Comparison of ENCODE assay signal across 8 mouse cellular contexts in the genomic region with DNA sequence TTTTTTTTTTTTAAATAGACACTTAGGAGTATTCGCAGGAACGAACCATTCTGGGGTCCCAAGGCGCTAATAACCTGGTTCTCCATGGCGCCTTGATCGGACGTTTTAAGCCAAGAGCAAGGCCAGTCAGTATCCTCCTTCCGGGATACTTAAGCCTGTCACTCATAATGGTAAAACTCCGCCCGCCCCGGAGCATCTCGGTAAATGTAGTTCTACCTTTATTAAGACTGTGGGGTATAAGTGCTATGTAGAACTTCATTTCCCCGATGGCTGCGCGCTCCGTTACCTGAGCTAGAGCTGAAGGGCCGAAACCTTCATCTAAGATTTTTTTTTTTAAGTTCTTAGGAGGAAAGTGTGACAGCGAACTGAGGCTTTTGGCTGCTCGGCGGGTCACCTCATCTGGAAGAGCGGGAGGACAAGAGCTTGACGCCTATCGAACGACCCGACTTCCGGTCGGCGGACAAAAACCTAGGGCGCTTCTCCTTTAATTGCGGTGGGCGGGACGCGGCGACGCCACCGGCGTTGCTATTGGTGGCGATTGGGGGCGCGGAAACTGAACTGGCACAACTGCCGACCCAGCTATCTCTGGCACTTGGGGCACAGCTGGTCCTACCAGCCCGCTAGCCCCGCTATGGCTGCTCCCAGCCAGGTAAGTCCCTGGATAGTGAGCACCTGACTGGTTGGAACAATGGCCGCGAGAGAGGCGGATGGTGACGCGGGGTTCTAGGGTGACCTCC. TPM values are rescaled to one million over a fixed set of nuclear protein-coding genes. Genes with fewer than 3 reads are reported as not detected.
A peak's percentile ranks its signal among the peaks of the same experiment; 100 is the strongest.
DNase-seq lines count a peak whose midpoint lies in the region; ATAC-seq lines count a peak whose summit lies in the region.

A gene (plus strand): TSS at position 254 of the 737 bp plus-strand sequence.

- peak; percentile 99 for ATAC-seq in forebrain, embryonic 14.5 days
- ATAC-seq in neural tube, embryonic 15.5 days (ENCODE audit: low FRiP score), result peak; percentile 97

- H3K36me3 ChIP-seq in forebrain, embryonic 14.5 days (ENCODE audit: control insufficient read depth, insufficient read depth, low read length), result peaks cover 7% of the 10 kb centered on the region; the same call in 1 of the 2 replicates
- H3K36me3 ChIP-seq in neural tube, embryonic 15.5 days, result peaks cover 8% of the 10 kb centered on the region; the same call in 1 of the 2 replicates

- H3K4me3 ChIP-seq in forebrain, embryonic 14.5 days (ENCODE audit: low read depth, low read length), result peak within 1 kb of the TSS; percentile 49
- H3K4me3 ChIP-seq in neural tube, embryonic 15.5 days (replicated peaks), result peak within 1 kb of the TSS; percentile 63

- H3K4me1 ChIP-seq in forebrain, embryonic 14.5 days (ENCODE audit: control insufficient read depth, insufficient read depth, low read length), result peaks cover 10% of the 10 kb centered on the region; the same call in 1 of the 2 replicates
- H3K4me1 ChIP-seq in neural tube, embryonic 15.5 days, result peaks cover 15% of the 10 kb centered on the region

- H3K4me2 ChIP-seq in forebrain, embryonic 14.5 days (ENCODE audit: low read length), result peak within 1 kb of the TSS; percentile 85
- H3K4me2 ChIP-seq in neural tube, embryonic 15.5 days, result peak within 1 kb of the TSS; percentile 93

- no peak within 1 kb of the TSS for H3K27ac ChIP-seq in forebrain, embryonic 14.5 days (ENCODE audit: low read depth, low read length)
- H3K27ac ChIP-seq in neural tube, embryonic 15.5 days (replicated peaks), result peak within 1 kb of the TSS; percentile 87

- DNase-seq in ES-CJ7 (ENCODE audit: low read depth, low spot score), result peak; percentile 92
- peak; percentile 88 for DNase-seq in cerebellum, adult 11 months
- DNase-seq in forebrain, embryonic 14.5 days (ENCODE audit: low spot score), result peak; percentile 98
- DNase-seq in heart, postnatal 14 days, result peak; percentile 92 to 94
- DNase-seq in layer of hippocampus, adult 11-12 months (ENCODE audit: low spot score), result peak; percentile 95
- peak; percentile 95 to 96 for DNase-seq in lung, adult 18-20 months
- peak; percentile 94 for DNase-seq in testis, postnatal 14 days (ENCODE audit: low spot score)

- no peaks in the 10 kb centered on the region for H3K27me3 ChIP-seq in forebrain, embryonic 14.5 days (replicated peaks; ENCODE audit: control insufficient read depth, insufficient read depth, low read length)
- no peaks in the 10 kb centered on the region for H3K27me3 ChIP-seq in neural tube, embryonic 15.5 days (replicated peaks)

- H3K9me3 ChIP-seq in forebrain, embryonic 14.5 days (replicated peaks; ENCODE audit: control insufficient read depth, low read length), result no peaks in the 10 kb centered on the region
- H3K9me3 ChIP-seq in neural tube, embryonic 15.5 days (replicated peaks), result no peaks in the 10 kb centered on the region

- WGBS in forebrain, embryonic 14.5 days, result under 1% methylated on average over 47 of the region's 47 CpGs
- WGBS in neural tube, embryonic 15.5 days, result under 1% methylated on average over 47 of the region's 47 CpGs

- H3K9ac ChIP-seq in forebrain, embryonic 14.5 days (ENCODE audit: low read length), result peak within 1 kb of the TSS; percentile 64
- H3K9ac ChIP-seq in neural tube, embryonic 15.5 days (replicated peaks), result peak within 1 kb of the TSS; percentile 56

- intact Hi-C loops in heart, postnatal 14 days (cut with DNase I), result loop anchor here (2.0 kb wide), 1 partner anchor 68 kb away; no protein-coding TSS in a partner anchor

RNA-seq across cellular contexts. Expression of the gene that starts here (rescaled TPM):
- 11.8 and 12.1 TPM in 2 replicates for polyA plus RNA-seq in forebrain, embryonic 14.5 days (2014; fragmentation: Nextera tagmentation; extraction: Ambion mirVana)
- total RNA-seq in heart, postnatal 14 days (2021), result 1 to 10 TPM; 4.3 to 4.8 TPM
- 7.0 and 13.3 TPM in 2 replicates for polyA plus RNA-seq in neural tube, embryonic 15.5 days (2015; fragmentation: Nextera tagmentation; extraction: Ambion mirVana)
